Mouse (Mus musculus): ENCODE data around the gene Nfib. TPM values are rescaled to one million over a fixed set of nuclear protein-coding genes. Genes with fewer than 3 reads are reported as not detected.
A peak's percentile ranks its signal among the peaks of the same experiment; 100 is the strongest.

The Nfib gene
- polyA plus RNA-seq, 1 experiment from 2014 or later, result 41.4 TPM

DNA sequence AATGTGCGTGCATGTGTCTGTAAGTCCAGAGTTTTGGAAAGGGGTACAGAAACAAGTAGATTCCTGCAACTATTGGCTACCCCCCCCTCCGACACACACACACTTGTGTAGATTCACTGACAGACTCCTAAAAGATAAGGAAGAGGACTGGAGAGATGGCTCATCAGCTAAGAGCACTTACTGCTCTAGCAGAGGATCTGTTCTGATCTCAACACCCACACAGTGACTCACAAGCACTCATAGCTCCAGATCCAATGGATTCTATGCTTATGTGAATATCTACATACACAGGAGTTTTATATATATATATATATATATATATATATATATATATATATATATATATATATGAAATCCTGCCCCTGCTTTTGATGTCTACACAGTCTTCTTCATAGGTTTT, 146.7 kb downstream of the Nfib start:
- Histone ChIP-seq H3K36me3 (no peaks in the 10 kb centered on the region), H3K4me3 (replicated peaks) (no peak overlapping the region), H3K4me2 (replicated peaks) (no peak overlapping the region), H3K4me1 (replicated peaks) (no peaks in the 10 kb centered on the region), H3K27me3 (replicated peaks) (no peaks in the 10 kb centered on the region), H3K9ac (no peak overlapping the region), H3K27ac (no peak overlapping the region), H3K9me3 (no peaks in the 10 kb centered on the region)
- no peak for ATAC-seq
- WGBS, result 93% methylated on average over 2 of the region's 2 CpGs

DNA sequence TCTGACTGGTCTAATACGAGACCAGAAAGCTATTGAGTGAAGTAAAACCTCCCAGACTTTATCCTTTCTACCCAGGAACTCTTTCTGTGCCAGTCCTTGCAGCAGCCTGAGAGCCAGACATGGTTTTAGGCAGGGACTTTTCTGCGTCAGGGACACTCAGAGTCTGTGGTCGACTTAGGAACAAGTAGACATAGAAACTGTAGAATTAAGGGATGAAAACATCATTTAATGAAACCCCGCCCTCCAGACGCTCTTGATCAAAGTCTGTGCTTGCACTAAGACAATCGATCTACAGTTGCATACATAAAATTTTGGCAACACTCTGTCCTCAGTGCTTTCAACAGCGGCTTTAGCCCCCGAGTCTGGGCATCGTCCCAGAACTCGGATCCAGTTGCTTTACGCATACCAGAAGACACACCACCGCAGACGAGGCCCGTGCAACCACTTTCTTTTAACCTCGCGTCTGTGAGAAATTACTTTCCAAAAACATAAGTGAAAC, 149.8 kb downstream of the Nfib start:
- H3K36me3 ChIP-seq, result no peaks in the 10 kb centered on the region
- H3K4me3 ChIP-seq (replicated peaks), result no peak overlapping the region
- no peak overlapping the region for H3K4me2 ChIP-seq (replicated peaks)
- 57% methylated on average over 16 of the region's 16 CpGs for WGBS
- H3K27me3 ChIP-seq (replicated peaks), result no peaks in the 10 kb centered on the region
- H3K4me1 ChIP-seq (replicated peaks), result no peaks in the 10 kb centered on the region
- H3K27ac ChIP-seq, result peak overlapping the region; percentile 56; the same call in 1 of the 2 replicates
- ATAC-seq, result peak; percentile 66; the same call in 1 of the 2 replicates
- no peaks in the 10 kb centered on the region for H3K9me3 ChIP-seq
- no peak overlapping the region for H3K9ac ChIP-seq

DNA sequence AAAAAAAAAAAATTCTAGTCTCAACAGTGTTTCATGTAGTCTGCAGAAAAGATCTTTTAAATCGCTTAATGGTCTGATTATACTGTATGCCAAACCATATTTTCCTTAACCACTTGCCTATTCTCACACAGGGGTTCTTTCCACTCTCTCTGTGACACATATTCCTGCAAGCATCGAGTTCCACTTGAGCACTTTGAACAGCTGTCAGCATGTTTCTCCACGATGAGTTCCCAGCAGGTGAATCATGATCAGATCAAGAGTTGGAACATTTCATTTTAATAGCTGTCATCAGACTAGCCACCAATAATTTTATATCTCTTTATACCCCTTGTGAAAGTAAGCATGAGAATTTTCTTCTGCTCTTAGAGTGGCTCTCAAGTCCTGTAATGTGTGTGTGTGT, 151.9 kb downstream of the Nfib start:
- Histone ChIP-seq H3K4me2 (replicated peaks) (no peak overlapping the region), H3K4me3 (replicated peaks) (no peak overlapping the region), H3K27ac (no peak overlapping the region), H3K4me1 (replicated peaks) (no peaks in the 10 kb centered on the region), H3K36me3 (no peaks in the 10 kb centered on the region), H3K27me3 (replicated peaks) (no peaks in the 10 kb centered on the region), H3K9ac (no peak overlapping the region), H3K9me3 (no peaks in the 10 kb centered on the region)
- WGBS, result 75% methylated on average over 3 of the region's 3 CpGs
- no peak for ATAC-seq

DNA sequence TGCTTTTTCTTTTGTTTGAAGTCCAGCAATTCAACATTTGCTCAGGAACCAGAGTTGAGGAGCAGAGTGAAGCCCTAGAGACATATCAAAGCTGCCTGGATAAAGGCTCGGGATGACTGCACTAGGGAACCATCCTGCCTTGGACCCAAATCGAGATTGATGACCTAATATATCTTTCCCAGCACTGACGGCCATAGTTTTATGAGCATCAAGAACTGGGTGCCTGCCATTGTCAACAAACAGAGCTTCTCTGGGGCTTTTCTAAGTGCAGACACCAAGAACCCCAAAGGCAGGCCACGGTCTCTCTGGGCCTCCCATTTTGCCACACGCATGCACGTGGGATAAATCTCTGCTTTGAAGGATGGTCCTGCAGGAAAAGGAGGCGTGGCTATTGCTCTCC, 153.3 kb downstream of the Nfib start:
- Histone ChIP-seq H3K4me1 (replicated peaks) (no peaks in the 10 kb centered on the region), H3K4me3 (replicated peaks) (no peak overlapping the region), H3K27ac (no peak overlapping the region), H3K9ac (no peak overlapping the region), H3K9me3 (no peaks in the 10 kb centered on the region), H3K36me3 (no peaks in the 10 kb centered on the region), H3K27me3 (replicated peaks) (no peaks in the 10 kb centered on the region), H3K4me2 (replicated peaks) (no peak overlapping the region)
- no peak for ATAC-seq
- 55% methylated on average over 7 of the region's 7 CpGs for WGBS

DNA sequence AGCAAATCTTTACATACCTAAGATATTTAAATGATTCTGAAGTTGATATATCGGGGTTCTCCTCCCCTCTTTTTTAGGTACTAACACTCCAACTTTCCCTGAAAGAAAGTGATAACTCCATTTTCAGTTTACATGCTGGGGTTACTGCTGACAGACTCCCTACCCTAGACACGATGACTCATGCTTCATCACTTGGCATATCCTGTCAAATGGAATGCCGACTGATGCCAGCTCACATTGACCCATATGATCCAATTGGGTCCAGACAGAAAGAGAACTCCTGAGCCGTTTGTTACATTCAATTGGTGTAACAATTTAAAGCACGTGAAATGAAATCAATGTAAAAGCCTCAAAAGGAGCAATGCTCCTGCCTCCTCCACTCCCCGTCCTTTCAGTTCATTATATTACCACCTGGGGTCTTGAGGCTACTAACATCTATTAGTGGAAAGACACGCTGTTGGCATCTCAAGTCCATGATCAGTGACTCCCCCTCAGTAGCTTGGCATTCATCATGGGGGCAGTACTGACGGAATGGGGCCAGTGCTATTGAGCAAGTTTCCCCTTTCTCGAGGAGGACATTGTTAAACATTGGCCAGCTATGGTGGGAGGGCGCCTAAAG, 155.7 kb downstream of the Nfib start:
- Histone ChIP-seq H3K27ac (no peak overlapping the region), H3K4me2 (replicated peaks) (no peak overlapping the region), H3K9me3 (no peaks in the 10 kb centered on the region), H3K36me3 (no peaks in the 10 kb centered on the region), H3K9ac (no peak overlapping the region), H3K27me3 (replicated peaks) (no peaks in the 10 kb centered on the region), H3K4me1 (replicated peaks) (no peaks in the 10 kb centered on the region), H3K4me3 (replicated peaks) (no peak overlapping the region)
- WGBS, result 88% methylated on average over 10 of the region's 10 CpGs
- ATAC-seq, result no peak

DNA sequence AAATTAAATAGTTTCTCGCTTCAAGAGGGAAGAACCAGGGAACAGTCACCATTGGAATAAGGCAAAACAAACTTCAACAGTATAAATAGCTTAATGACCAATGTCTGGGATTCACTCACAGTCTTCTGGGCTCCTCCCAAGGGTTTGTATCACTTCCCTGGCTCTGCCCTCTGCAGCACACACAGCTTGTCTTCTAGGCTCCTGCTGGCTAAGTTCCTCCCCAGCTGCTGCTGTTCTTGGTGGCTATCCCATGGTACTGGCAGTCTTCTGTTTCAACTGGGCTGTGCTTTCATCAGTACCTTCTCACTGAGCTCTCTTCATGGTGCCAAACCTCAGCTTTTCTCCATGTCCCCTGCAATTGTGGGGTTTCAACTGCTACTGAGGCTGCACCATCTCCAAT, 157.3 kb downstream of the Nfib start:
- no peak overlapping the region for H3K4me2 ChIP-seq (replicated peaks)
- H3K9me3 ChIP-seq, result no peaks in the 10 kb centered on the region
- H3K4me3 ChIP-seq (replicated peaks), result no peak overlapping the region
- H3K4me1 ChIP-seq (replicated peaks), result no peaks in the 10 kb centered on the region
- ATAC-seq, result no peak
- 87% methylated on average over 1 of the region's 1 CpGs for WGBS
- H3K9ac ChIP-seq, result no peak overlapping the region
- H3K27me3 ChIP-seq (replicated peaks), result no peaks in the 10 kb centered on the region
- H3K36me3 ChIP-seq, result no peaks in the 10 kb centered on the region
- H3K27ac ChIP-seq, result no peak overlapping the region

DNA sequence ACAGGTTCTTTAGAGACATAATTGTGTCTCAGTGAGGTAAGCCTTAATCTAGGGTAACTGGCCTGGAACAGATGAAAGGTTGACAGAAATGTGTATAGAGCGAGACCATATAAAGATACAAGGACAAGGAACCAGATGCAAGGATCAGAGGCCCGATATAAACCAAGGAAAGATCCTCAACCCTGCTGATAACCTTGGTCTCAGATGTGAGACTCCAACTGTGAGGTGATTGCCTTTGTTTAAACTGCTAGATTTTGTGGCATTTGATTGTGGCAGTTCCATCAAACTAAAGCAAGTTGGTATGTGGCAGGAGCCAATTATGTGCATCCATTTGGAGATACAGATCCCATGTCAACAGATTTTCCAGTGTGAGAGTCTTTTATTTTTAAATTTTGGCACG, 161.6 kb downstream of the Nfib start:
- Histone ChIP-seq H3K36me3 (no peaks in the 10 kb centered on the region), H3K9me3 (no peaks in the 10 kb centered on the region), H3K4me1 (replicated peaks) (no peaks in the 10 kb centered on the region), H3K4me3 (replicated peaks) (no peak overlapping the region), H3K27ac (no peak overlapping the region), H3K27me3 (replicated peaks) (no peaks in the 10 kb centered on the region), H3K9ac (no peak overlapping the region), H3K4me2 (replicated peaks) (no peak overlapping the region)
- 70% methylated on average over 3 of the region's 3 CpGs for WGBS
- ATAC-seq, result no peak

DNA sequence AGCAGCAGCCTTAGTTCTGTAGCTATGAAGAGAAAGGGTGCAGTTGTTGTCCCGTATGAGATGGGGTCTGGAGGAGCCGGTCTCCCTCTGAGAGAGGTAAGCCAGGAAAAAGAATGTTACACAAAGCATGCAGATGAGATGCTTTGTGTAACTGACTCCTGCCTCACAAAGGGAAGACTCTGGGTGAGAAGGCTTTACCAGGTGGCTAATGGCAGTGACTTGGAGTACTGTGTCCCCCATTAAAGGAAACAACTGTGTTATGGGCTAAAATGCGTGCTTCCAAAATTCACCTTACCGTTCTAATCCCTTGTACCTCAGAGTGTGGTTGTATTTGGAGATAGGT, 162.2 kb downstream of the Nfib start:
- Histone ChIP-seq H3K36me3 (no peaks in the 10 kb centered on the region), H3K9me3 (no peaks in the 10 kb centered on the region), H3K27me3 (replicated peaks) (no peaks in the 10 kb centered on the region), H3K4me2 (replicated peaks) (no peak overlapping the region), H3K4me1 (replicated peaks) (peaks cover 2% of the 10 kb centered on the region; the same call in 1 of the 2 replicates), H3K27ac (no peak overlapping the region), H3K9ac (no peak overlapping the region), H3K4me3 (replicated peaks) (no peak overlapping the region)
- WGBS, result 82% methylated on average over 4 of the region's 4 CpGs
- no peak for ATAC-seq

DNA sequence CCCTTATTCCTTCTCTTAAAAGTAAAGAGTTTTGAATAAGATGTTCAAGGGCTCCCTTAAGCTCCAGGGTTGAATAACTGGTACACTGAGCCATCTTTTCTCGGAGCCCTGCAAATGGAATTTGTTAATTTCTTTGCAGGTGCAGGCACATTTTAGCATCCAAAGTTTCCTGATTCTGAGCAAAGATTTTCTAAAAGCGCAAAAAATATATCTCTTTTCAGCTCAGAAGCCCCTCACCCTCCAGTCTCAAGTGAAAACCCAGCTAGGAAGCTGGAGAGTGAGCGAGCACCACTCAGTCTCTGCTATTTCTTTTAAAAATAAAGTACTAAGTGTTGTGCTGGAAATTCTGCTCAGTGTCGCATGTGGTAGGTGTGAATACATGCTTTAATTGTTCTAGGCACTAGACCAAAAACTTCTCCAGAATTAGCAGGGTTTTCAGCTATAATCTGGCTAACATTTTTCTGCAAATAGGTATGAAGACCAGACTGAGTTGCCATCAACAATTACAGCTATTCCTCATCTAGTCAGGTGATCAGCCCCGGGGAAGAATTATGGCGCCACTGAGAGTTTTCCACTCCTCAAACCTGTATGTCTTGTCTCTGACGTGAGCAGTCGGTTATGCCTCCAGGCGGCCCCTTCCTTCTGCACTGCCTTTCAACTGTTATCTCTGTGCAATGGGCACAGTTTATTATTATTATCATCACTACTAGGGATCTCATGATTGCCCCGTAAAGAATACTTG, 162.7 kb downstream of the Nfib start:
- H3K4me1 ChIP-seq (replicated peaks), result peaks cover 4% of the 10 kb centered on the region; the same call in 1 of the 2 replicates
- no peak overlapping the region for H3K4me2 ChIP-seq (replicated peaks)
- H3K4me3 ChIP-seq (replicated peaks), result no peak overlapping the region
- peak; percentile 46 for ATAC-seq
- H3K9me3 ChIP-seq, result no peaks in the 10 kb centered on the region
- no peaks in the 10 kb centered on the region for H3K36me3 ChIP-seq
- 64% methylated on average over 10 of the region's 10 CpGs for WGBS
- H3K27ac ChIP-seq, result no peak overlapping the region
- H3K27me3 ChIP-seq (replicated peaks), result no peaks in the 10 kb centered on the region
- H3K9ac ChIP-seq, result no peak overlapping the region

DNA sequence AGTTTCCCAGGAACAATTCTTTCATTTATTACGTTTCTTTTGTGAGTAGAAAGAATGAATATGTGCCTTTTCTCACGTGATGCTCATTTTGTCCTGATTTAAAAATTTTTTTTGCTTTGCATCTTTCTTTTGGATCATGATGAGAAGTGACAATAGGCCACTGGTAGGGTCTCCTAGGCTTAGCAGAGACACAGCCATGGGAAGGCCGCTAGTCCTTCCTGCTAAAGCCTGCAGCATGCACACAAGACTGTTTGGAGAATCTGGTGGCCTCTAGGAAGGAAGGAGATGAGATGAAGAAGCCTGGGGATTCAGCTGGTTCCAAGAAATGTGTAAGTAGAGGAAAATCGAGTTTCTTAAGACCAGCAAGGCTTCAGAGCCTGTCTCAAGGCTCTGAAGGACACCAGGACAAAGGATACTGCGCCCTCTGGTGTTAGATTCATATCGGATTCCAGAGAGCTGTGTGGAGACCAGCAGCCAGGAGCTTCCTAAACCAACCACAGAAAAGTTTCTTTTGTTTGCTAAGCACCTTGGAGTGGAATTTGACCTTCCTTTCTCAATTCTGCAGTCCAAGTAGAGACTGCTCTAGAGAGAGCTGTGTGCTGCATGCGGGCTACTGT, 163.5 kb downstream of the Nfib start:
- ATAC-seq, result peak; percentile 90
- H3K27ac ChIP-seq, result no peak overlapping the region
- H3K4me2 ChIP-seq (replicated peaks), result no peak overlapping the region
- H3K4me3 ChIP-seq (replicated peaks), result no peak overlapping the region
- no peak overlapping the region for H3K9ac ChIP-seq
- H3K9me3 ChIP-seq, result no peaks in the 10 kb centered on the region
- no peaks in the 10 kb centered on the region for H3K27me3 ChIP-seq (replicated peaks)
- WGBS, result 32% methylated on average over 7 of the region's 7 CpGs
- peaks cover 10% of the 10 kb centered on the region for H3K4me1 ChIP-seq (replicated peaks)
- no peaks in the 10 kb centered on the region for H3K36me3 ChIP-seq

DNA sequence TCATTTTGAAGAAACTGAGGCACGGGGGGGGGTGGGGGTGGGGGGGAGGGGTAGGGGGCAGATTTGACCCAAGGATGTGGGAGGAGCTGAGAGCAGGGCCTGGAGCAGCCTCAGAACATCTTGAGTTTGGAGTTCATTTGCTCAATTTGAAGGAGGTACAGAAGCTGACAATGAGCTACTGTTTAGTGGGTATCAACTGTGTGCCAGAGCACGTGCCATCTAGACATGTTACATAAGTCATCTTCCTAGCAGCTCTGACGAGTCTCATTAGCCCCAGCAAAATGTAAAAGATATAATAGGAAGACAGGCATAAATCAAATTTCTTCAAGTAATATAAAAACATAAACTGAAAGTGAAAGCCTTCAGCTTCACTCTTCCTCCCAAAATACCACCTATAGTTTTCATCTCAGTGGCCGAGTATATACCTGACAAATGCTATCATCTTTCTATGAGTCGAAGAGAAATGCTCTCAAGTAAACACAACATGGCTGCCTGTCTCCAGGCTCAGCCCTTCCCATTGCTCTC, 165.0 kb downstream of the Nfib start:
- Histone ChIP-seq H3K4me1 (replicated peaks) (peaks cover 18% of the 10 kb centered on the region), H3K4me3 (replicated peaks) (no peak overlapping the region), H3K36me3 (no peaks in the 10 kb centered on the region), H3K4me2 (replicated peaks) (no peak overlapping the region), H3K9ac (no peak overlapping the region), H3K27me3 (replicated peaks) (0 out of 2 replicates have a peak, but pooled peaks cover 6% of the 10 kb centered on the region), H3K27ac (no peak overlapping the region), H3K9me3 (no peaks in the 10 kb centered on the region)
- no peak for ATAC-seq
- WGBS, result 64% methylated on average over 5 of the region's 5 CpGs

DNA sequence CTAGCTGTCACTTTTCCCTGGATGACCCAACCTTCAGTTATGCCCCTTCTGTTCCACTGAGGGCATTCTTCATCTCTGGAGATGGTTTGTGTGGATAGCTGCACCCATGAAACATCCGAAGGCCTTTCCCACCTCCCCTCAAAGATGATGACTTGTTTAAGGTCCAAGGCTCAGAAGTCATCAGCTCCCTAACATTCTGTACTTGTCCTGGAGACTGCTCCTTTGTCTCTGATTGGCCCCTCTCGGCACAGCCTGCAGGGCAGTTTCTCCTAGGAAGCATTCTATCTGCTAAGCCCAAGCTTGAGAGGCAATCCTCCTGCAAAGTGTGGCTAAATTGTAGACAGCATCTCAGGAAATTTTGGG, 165.5 kb downstream of the Nfib start:
- H3K4me3 ChIP-seq (replicated peaks), result no peak overlapping the region
- no peak overlapping the region for H3K27ac ChIP-seq
- 59% methylated on average over 2 of the region's 2 CpGs for whole genome bisulfite sequencing
- H3K36me3 ChIP-seq, result no peaks in the 10 kb centered on the region
- no peaks in the 10 kb centered on the region for H3K9me3 ChIP-seq
- no peak overlapping the region for H3K9ac ChIP-seq
- no peak for ATAC-seq
- peaks cover 18% of the 10 kb centered on the region for H3K4me1 ChIP-seq (replicated peaks)
- H3K4me2 ChIP-seq (replicated peaks), result no peak overlapping the region
- H3K27me3 ChIP-seq (replicated peaks), result 0 out of 2 replicates have a peak, but pooled peaks cover 7% of the 10 kb centered on the region

Data from intestine, embryonic 15.5 days (tissue).